Mouse (Mus musculus) liver, postnatal 0 days (tissue): ENCODE measurements around the gene Mrpl45.

Experiments used
- CTCF ChIP-seq: sonication (generic); IDR thresholded peaks from 2 replicates; pipeline ENCODE4 v1.5.1; 2016; ENCODE audit warnings: antibody characterized with exemption, low read depth
- EP300 ChIP-seq: IDR thresholded peaks from 2 replicates; pipeline ENCODE4 v1.6.1; 2016; ENCODE audit warnings: antibody characterized with exemption, low read depth, mild to moderate bottlenecking

DNA sequence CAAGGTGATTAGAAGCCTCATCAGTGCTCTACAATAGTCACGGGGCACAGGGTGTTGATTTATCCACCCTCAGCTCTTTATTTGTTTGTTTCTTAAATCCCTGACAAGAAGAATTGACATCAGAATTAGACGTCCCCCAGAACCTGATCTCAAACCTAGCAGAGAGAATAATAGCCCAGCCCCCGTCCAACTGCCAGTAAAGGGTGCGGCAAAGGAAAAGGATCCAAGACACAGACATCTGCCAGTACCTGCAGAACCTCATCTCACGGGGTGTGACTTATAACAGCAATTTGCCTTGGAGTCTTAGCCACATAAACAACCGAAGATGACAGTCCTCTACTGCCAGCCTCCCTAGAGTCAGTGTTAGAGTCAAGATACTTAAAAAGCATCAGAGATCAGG, 28.5 kb upstream of the Mrpl45 start:
- no peak for TF ChIP-seq CTCF
- TF ChIP-seq EP300 = no peak
